Mouse (Mus musculus) CD4-positive helper T cell, adult 2 months (primary cell): ENCODE results near the gene Trim11.
A peak's percentile ranks its signal among the peaks of the same experiment; 100 is the strongest.

Experiments used
- DNase-seq: peaks from one replicate; pipeline ENCODE4 v3.0.0-alpha.2; 2012; ENCODE audit warnings: low read depth, missing footprints, low spot score

Trim11 gene

DNA sequence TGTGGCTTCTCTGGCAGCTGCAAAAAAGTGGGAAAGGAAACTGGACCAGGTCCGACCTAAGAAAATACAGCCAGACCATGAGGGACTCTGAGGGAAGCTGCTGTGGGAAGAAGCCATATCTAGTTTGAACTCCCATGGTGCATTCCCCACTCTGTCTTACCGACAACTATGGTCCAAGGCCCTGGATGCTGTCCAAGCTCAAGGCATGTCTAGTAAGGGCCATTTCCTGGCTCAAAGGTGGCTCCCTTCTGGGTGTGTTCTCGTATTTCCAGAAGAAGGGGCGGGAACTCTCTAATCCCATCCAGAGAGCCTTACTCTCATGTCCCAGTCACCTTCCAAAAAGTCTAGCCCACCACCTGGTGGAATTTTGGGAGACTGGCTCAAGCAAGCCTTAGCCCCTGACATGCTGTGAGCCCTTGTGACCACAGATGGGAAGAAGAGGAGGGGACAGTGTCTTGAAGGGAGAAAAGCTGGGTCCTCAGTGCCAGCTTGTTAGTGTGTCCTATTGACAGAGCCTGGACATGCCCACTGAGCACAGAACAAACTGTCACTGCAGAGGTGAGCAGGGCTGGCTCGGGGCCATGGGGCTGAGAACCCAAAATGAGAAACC lies 2.6 kb downstream of the Trim11 start:
- no peak for DNase-seq

- peak; percentile 82 for DNase-seq
Measured at GRCm38 (mm10) chr11:58981541-58982447, 3.9 kb downstream of the Trim11 start.

- DNase-seq = no peak
Measured at GRCm38 (mm10) chr11:58982471-58983097, 4.7 kb downstream of the Trim11 start.

DNA sequence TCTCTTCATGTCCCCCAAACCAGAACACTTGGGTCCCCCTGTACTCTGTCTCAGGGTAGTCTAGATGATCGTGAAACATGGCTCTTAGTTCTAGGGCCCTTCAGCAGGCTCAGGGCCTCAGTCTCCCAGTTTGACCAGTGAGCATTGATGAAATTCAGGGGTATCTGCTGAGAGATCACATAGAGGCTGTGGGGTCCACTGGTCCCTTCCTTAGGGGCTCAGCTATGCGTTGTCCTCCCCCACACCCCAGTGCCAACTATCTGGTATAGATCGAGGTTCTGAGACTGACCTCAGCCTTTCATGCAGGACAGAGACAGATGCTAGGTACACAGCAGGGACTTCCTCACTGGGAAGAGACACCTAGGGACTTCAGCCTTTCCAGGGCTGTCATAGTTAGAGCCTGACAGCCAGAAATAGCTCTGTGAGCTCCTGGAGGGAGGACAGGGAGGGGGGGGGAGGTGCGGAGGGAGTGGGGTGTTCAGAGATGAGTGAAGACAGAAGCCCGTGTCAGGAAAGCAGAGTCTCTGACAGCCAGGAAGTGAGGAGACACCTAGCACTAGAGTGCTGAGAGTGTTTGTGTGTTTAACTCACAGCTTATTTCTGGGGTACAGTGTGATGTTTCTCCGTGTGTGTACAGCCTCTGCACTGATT lies 5.9 kb downstream of the Trim11 start:
- DNase-seq = no peak

GRCm38 (mm10) chr11:58984657-58985056 lies 6.8 kb downstream of the Trim11 start:
- no peak for DNase-seq

DNA sequence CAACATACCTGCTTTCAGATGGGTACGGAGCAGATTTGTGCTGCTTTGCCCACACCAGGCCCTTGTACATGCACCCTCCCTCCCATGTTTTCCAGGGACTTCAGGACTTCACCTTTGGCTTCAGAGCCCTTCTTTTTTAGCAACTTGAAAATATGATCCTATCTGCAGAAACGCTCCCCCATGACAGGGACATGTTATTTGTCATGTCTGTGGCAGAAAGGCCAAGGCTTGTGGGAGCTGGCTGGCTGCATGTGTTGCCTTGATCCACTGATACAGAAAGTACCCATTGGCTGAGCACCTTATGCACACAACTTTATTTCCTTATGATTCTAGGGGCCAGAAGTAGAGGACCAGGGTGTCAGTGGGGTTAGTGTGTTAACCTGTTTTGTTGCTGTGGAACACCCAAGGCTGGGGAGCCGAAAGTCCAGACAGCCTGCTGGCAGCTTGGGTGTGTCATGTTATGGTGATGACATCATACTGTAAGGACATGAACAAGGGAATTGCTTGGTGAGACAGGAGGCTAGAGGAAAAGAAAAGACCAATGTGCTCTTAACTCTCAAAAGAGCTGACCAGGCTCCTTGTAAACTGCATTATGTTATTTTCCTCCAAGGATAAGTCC lies 7.5 kb downstream of the Trim11 start:
- no peak for DNase-seq

GRCm38 (mm10) chr11:58989166-58989565 lies 11.3 kb downstream of the Trim11 start:
- no peak for DNase-seq

- no peak for DNase-seq
Measured at GRCm38 (mm10) chr11:58990141-58990540, 12.2 kb downstream of the Trim11 start.

GRCm38 (mm10) chr11:58990794-58991193 lies 12.9 kb downstream of the Trim11 start:
- no peak for DNase-seq

DNA sequence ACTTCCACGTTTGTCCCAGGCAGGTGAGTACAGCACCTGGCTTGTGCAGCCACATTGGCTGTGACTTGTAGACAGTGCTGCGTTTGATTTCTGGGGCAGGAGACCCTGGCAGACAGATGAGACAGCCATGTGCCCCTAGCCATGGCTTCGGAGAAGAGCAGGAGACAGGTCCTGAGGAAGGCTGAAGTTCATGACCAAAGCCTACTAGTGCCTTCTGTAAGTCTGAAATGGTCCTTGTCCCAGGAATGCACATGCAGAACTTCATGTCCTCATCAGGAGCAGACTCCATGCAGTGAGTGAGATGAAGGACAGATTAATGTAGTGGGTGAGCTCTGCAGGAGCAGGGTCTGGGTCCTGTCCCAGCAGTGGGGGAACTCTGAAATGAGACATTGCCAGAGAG lies 14.0 kb downstream of the Trim11 start:
- DNase-seq = no peak

GRCm38 (mm10) chr11:58993091-58993670 lies 15.3 kb downstream of the Trim11 start:
- no peak for DNase-seq

GRCm38 (mm10) chr11:58994337-58994826 lies 16.5 kb downstream of the Trim11 start:
- DNase-seq = peak; percentile 58

DNA sequence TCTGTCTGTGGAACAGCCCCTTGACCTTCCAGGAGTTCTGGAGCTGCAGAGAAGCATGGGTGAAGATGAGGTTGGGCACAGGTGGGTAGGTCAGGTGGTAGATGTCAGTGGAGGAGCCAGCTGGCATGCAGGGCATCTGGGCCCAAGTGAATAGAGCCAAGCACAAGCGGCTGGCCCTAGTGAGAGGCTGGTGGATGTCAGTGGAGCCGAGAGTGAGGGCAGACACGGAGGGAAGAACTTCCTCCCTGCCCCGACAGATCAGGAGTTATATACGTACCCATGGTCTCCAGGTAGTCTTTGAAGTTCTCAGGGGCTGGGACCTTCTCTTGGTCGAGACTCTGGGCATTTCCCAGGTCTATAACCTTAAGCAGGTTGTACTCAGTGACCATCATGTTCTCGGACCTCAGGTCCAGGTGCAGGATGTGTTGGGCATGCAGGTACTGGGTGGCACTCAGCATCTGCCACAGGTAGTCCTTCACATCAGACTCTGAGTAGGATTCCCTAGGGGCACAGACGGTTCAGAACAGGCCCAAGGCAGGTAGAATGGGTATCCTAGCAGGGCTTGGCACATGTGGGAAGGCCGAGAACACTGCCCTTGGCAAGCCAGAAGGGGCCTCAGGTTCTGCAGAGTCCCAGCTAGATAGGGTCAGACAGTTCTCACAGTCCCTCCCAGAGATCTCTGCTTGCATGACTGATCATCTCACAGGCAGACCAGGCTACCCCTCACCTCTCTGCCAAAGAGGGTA lies 17.3 kb downstream of the Trim11 start:
- no peak for DNase-seq

DNA sequence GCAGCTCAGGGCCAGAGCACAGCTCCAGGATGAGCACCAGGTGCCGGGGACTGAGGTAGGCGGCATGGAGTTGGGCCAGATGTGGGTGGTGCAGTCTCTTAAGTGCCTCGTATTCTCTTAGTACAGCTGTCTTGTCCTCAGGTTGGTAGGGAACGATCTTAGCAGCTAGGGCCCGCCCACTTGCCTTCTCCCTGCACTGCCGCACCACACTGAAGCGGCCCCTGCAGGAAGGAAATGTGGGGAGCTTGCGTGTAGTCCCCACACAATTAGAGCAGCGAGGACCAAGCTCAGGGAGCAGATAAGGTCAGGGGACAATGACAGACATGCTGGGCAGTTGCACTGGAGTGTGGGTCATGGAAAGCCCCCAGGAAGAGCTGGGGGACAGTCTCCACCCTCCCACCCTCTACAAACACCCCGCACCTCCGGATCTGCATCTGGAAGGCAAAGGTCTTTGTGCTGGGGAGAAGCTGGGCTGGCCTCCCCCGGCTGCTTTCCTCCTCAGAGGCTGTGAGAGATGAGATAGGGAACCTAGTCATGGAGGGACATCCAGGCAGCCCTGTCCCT lies 18.0 kb downstream of the Trim11 start:
- DNase-seq = peak; percentile 50

- no peak for DNase-seq
Measured at GRCm38 (mm10) chr11:58997541-58997940, 19.6 kb downstream of the Trim11 start.

GRCm38 (mm10) chr11:58999158-58999557 lies 21.3 kb downstream of the Trim11 start:
- DNase-seq = no peak

DNA sequence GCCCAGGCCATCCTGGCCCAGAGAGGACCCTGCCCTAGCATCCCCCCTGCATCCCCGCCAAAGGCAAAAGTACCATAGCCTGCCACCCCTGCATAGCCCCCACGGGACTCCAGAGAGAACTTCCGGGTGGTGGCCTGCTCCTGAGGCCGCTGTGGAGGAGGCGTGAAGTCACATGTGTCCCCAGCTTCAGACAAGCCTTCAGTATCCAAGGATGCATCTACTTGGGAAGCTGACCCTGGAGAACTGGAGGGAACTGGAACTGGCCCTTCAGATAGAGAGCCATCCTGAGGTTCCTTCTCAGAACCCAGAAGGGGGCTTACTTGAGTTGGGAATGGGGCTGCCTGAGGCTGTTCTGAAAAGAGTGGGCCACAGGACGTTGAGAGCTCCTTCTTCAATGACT lies 21.9 kb downstream of the Trim11 start:
- no peak for DNase-seq

DNA sequence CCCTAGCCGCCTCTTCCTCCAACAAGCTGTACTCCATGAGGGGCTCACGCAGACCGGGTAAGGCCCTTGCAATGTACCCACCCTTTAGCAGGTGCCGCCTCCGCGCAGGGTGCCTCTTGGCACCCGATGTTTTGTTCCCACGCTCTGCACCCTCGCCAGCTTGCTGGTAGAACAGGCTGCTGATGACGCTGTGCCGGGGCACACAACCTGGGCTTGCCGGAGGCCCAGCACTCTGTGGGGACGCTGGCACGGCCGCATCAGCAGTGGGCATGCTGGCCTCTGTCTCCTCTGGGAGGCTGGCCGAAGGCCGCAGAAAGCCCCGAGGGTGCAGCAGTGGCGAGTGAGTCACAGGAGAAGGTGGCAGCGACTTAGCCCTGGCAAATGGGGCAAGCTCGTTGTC lies 22.7 kb downstream of the Trim11 start:
- DNase-seq = no peak

- DNase-seq = no peak
Measured at GRCm38 (mm10) chr11:59002327-59003079, 24.6 kb downstream of the Trim11 start.
